Mouse (Mus musculus): Measurements from ENCODE around the gene Bspry. TPM values are rescaled to one million over a fixed set of nuclear protein-coding genes. Genes with fewer than 3 reads are reported as not detected.
"Not testable (repeated sequence)": the region's sequence is repeated elsewhere in the genome, so short reads cannot be mapped to it uniquely, and the experiment has no call there.

Gene Bspry
- total RNA-seq (2021): 1.1 and 1.3 TPM in 2 replicates
- long read RNA-seq, experiment 1, partial matches to known transcripts: 0 of 4 reads
- long read RNA-seq, experiment 1, other reads (novel, unspliced or antisense): 1 of 4 reads
- long read RNA-seq, experiment 2: 0 reads

DNA sequence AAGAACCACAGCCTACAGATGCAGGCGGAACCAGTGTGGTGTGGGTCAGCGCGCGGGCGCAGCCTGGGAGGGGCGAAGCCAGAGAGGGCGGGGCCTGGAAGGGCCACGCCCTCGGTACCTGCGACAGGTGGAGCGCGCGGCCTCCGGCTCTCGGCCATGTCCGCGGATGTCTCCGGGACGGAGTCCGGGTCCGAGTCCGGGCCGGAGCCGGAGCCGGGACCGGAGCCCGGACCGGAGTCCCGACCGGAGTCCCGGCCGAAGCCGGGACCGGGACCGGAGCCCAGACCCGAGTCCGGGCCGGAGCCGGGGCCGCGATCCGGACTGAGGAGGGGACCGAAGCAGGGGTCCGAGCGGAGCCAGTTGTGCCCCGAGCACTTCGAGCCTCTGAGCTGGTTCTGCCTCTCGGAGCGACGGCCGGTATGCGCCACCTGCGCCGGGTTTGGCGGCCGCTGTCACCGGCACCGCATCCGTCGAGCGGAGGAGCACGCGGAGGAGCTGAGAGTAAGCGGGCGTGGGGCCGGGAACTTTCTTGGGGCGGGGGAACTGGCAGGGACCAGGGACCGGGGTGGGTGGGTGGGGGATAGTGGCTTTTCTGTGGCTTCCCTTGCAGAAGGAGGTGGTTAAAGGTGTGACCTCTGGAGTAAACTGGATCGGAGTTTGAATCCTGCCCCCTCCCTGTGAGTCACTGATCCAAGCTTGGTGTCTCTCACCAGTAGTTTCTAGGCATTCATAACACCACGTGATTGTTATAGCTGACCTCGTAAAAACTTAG, at the start of gene Bspry:
Gene Bspry (plus strand): TSS at position 117 of the 772 bp plus-strand sequence.
- peak; percentile 55 for DNase-seq

DNA sequence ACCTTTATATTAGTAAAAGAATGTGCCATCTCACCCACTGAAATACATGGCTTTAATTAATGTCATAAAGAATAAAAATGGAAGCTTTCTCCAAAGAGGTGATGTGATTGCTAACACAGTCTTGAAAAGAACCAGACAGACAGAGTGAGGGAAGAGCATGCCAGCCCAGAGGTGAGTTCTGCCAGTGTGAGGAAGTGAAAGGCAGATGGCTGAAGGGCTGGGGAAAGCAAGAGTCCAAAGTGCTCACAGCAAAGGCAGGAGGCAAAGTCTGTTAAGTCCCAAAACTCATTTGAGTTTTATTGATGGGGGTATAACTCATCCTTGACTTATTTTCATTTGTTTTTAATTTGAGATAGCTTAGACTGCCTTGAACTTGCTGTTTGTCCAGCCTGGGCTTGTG, 49.2 kb upstream of the Bspry start:
- DNase-seq: no peak

DNA sequence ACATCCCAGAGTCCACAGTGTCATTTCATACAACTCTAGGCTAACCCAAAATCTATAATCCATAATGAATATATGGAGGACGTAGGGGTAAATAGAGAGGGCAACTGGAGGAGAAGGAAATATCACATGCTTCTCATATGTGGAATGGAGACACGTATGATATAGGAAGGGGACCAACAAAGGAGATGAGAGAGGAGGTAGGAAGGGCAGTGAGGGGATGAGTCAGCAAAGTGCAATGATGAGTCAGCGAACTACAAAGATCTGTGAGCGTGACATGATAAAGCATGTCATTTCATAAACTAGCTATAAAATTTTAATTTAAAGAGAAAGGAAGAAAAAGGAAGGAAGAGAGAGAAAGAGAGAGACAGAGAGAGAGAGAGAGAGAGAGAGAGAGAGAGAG, 48.3 kb upstream of the Bspry start:
- no peak for DNase-seq

DNA sequence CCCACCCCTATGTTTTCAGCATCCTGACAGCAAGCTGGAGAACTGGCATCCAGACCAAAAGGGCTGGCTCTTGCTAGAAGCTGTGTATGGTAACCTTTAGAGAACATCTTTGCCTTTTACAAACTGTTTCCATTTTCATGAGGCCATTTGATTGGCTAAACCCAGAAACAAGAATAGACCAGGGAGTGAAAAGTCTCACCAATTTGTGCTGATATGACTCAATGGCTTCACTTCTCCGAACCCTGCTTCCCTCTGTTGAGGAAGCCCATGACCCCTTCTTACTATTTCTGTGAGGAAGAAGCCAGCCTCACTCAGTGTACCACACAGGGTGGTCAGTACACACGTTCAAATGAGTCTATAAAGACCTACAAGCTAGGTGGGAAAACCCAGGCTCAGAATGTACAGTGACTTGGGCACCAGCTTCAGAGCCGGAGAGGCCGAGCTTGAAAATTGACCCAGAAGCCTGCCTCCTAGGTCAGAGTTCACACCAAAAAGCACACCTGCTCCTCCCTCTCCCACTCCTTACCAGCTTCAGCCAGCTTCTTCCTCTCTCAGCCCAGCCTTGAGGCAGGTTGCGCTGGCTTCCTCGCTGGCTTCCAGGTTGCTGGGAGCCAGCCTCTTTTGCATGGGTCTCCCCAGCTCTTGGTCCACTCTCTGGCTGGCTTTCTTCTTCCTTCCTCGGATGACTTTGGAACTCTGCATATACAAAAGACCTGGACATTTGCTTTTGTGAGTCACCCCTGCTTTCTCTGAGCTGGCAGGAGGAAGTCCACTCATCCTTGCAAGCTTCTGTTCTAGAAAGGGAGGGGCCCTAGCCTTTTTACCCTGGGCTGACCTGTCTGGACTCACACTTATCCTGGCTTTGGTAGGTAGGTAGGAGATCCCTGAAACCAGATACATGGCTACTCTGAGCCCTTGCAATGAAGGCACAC, 45.6 kb upstream of the Bspry start:
- DNase-seq: no peak

DNA sequence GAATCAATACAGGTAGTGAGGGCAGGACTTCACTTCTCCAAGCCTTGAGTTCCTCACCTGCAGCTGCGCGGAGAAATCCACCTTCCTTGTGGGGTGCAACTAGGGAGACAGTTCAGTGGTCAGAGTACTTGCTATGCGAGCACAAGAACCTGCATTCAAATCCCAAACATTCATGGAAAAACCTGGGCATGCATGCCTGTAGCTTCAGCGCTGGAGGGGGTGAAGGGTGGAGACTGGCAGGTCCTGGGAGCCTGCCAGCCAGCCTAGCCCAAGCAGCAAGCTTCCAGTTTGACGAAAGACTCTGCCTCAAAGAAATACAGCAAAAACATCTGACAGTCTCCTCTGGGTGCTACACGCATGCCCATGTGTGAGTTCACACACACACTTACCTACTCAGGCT, 44.8 kb upstream of the Bspry start, which contains the start of gene Rnf183:
Gene Rnf183 (minus strand): TSS at position 172 of the 400 bp plus-strand sequence.
- DNase-seq: no peak

DNA sequence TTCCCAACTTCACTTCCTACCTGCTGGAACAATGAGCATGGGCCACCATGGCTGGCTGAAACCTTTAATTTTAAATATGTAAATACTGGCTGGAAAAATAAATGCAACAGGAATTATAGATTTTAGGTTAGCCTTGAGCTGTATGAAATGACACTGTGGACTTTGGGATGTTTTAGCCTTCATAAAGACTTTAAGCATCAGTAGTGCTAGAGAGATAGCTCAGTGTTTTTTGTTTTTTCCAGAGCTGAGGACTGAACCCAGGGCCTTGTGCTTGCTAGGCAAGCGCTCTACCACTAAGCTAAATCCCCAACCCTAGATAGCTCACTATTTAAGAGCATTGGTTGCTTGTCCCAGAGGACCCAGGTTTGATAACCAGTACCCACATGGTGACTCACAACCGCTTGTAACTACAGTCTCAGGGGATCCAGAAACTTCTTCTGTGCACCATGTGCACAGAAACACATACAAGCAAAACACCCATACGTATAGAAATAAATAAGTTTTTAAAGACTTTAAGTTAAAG, 42.5 kb upstream of the Bspry start:
- DNase-seq: no peak

DNA sequence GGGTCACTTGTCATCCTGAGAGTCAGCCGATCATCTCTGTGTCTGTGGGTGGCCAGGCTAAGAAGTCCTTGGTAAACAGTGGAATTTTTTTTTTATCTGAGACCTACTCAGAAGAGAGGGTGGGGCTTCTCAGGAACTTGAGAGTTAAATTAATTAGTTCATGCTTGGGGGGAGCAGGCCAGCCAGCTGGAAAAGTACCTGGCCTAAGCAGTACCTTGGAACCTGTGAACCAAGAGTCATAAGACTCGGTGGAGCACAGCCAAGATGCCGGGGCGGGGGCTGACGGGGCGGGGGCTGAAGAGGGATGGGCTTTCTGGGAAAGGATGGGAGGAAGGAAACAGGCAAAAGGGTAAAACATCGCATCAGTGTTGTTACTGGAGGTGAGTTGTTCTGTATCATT, 42.0 kb upstream of the Bspry start:
- DNase-seq: no peak

DNA sequence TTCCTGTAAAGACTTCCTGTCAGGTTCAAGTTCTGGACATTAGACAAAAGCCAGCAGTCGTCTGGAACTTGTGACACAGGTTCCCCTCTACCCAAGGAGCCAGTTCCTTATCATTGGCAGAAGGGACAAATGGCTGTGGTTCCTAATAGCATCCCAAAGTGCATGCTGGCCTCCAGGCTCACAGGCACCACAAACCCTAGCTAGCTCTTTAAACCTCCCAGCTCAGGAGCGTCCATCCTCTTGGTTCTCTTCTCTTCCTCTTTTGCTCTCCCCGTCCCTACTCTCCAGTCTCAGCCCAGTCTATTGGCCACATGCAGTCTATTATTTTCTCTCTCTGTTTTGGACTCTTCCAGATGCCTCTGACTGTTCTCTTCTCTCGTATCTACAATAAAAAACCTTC, 40.1 kb upstream of the Bspry start:
- no peak for DNase-seq

DNA sequence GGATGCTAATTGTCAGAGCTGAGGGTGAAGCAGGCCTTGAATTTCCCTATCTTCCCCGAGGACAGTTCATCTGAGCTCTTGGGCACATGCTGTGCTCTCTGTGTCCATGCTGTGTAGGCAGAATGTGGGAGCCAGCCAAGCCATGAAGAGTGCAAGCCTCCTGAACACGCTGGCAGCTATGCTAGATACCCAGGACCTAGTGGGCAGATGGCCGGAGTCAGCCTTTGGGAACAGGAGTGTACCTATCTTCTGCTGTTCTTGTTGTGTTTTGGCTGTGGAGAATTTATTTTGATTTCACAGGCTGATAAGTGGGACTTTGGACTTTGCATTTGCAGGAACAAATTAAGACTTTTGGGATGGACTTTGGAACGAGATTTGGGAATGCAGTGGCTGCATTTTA, 39.3 kb upstream of the Bspry start:
- no peak for DNase-seq

DNA sequence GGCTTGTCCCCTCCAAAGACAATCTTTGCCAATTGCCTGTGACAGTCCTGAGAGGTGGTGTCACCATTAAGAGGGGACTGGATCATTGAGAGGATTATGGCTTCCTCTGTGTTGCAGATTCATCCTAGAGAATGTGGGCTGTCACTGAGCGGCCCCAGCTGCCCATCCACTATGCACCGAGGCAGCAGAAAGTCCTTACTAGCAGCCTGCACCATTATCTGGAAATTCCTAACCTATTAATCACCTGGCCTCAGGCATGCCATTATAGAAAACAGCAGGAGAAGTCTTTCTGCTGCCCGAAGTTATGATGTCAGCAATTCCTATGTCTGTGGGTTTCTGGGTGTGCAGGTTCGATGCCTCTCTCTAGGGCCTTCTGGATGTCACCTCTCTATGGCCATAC, 38.9 kb upstream of the Bspry start:
- no peak for DNase-seq

DNA sequence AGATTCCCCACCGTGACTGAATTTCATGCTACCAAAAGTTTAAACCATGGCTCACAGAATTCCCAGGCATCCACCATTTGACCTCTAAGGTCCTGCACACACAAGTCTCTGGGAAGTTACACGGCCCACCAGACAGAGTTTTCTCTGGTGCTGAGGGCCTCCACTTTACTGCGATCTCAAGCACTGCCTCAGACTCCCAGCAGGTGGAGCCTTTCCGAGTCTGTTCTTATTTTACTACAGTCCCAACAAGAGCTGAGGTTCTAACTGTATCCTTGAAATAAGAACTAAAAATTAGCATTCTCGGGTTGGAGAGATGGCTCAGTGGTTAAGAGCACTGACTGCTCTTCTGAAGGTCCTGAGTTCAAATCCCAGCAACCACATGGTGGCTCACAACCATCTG, 24.9 kb upstream of the Bspry start:
- DNase-seq: peak; percentile 61

DNA sequence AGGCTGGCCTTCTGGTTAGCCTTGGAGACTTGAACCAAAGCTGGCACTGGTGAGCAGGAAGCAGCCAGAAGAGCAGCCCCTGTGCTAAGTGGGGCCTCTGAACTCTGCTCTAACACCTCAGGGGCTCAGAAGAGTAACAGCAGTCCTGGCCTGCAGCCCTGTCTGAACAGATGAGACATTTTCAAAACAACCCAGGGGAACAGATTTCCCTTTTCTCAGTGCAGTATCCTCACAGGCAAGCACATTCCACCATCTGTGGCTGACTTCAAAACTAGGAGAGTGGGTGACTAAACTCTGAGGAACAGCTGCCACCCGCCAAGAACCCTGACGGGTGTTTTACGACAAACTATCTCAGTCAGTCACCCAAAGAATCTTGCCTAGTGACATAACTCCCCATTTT, 20.8 kb upstream of the Bspry start:
- no peak for DNase-seq

DNA sequence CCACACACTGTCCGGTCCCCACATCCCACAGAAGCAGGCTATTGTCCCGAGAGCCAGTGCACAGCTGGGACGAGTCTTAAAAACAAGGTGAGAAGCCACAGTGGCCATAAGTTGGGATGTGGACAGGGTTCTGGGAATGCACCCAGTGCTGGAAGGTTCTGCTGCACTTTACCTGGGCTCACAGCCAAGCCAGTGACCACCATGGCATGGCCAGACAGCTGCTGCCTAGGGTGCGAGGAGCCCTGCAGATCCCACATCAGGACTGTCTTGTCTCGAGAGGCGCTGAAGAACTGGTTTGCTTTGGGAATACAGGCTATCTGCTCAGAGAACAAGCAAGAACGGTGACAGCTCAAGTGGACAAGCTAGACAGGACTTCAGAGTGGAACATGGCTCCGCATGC, 19.5 kb upstream of the Bspry start:
- DNase-seq: no peak

DNA sequence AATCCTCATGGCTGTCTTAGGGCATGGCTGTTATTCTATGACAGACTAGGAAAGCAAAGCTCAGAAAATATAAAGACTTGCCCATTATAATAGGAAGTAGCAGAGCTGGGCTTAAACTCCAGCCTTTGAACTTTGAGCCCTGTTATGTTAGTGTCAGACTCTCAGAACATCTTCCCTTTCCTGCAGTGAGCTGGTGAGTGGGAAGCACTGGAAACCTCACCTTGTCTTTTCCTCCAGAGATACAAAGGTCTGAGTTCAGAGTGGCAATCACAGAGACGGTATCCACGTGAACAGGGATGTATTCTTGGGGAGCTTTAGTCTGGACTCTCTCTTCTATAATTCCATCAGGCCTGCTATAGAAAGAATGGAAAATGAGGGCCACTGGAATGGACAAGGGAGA, 16.7 kb upstream of the Bspry start:
- no peak for DNase-seq

DNA sequence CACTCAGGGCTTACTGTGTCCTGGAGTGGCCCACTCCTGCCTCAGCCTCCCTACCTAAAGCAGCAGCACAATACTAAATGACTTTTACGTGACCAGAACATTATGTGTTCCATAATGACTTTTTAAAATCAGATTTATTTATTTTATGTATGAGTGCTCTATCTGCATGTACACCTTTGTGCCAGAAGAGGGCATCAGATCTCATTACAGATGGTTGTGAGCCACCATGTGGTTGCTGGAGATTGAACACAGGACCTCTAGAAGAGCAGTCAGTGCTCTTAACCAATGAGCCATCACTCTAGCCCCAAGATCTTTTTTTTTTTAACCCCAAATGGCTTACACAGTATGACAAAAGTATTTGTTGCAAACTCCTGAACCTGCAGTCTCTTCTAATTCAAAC, 11.7 kb upstream of the Bspry start:
- no peak for DNase-seq

DNA sequence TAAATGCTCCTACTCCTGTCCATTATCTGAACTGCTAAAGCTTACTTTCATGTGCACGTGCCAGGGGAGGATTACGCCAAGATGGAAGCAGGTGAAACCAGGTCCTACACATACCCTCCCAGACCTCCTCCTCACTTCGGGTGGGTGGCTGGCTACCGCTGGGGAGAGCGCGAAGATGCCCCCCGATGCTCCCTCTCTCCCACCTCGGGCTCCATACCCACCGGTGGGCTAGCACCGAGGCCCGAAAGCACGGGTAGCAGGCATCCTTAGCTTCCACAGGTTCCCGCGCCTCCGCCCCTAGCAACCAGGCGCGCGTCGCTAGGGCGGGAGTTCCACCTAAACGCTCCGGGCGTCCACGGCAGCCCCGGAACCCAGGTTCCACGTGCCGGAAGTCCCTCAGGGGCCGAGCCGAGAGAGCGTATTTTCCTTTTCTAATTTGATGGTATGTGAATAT, 9.2 kb upstream of the Bspry start, which contains the start of gene Wdr31:
Gene Wdr31 (minus strand): TSS at position 299 of the 454 bp plus-strand sequence.
- peak; percentile 90 for DNase-seq

DNA sequence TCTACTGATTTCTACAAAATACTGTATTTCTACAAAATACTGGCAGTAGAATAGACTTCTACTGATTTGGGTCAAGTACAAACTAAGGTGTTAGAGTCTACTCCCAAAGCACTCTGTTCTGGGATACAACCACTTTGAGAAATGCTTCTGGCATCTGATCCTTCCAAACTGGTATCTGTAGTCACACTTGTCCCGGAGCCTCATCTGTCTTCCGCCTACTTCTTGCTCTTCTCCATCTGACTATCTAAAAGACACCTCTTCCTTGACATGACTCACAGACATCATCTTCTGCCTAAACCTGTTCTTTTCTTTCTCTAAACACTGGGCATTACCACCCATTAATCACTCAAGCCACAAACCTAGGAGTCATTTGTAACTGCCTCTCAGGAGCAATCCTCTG, 7.8 kb upstream of the Bspry start:
- DNase-seq: no peak

DNA sequence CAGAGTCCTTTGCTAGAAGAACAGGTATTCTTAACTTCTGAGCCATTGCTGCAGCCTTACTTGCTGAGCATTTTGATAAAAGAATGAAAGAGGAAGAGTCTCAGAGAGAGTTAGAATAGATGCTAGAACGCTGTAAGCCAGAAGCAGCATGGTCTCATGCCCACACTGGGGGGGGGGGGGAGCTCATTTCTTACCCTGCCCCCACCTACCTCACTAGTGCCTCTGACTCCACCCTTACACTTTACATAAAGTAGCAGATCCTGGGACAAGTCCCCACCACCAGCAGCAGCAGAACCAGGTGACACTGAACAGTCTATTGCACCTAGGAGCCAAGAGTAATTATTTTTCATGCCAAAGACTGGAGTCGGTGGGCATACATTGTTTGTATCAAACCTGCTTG, 4.7 kb upstream of the Bspry start:
- DNase-seq: no peak

DNA sequence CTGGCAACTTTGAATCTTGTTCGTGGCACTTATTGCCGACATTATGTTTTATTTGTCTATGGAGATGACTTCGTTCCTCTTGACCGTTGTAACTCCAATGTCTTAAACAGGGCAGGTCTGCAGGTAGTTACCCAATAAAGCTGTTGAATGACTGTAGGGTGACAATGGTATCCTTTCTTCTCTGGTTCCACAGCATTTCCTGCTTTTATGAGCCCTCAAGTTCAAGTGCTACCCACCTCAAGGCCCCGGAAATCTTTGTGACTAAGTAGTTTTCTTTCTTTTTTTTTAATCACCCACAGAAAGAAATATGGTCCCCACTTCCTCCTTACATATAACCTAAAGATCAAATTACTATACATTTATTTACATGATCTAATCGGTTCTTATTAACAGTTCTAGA, 4.1 kb upstream of the Bspry start:
- DNase-seq: no peak

DNA sequence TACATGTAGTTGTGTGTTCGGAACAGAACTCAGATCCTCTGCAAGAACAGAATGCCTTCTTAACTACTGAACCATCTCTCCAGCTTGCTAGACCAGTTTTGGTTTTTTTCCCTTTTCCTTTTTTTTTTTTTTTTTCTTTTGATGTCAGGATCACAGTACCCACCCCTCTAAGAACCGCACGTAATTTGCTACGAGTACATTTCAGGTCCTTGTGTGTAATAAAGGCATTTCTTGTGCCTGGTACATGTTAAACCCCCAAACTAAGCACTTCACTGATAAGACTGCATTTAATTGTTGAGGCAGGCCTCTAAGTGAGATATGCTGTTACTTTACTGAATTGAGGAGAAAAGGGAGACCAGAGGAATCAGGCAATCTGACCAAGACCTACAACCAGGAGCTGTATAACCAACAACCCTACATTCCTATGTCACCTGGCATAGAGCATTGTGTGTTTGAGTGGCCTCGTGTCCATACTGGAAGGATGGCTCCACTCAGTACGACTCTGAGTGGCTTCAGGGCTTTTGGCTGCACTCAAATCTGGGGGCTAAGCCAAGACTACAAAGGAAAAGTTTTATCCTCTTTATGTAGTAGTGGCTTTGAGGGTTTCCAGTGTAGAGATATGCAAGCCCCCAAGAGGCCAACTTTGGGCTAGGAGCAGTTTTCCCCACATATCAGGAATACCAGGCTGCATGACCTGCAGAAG, 2.2 kb upstream of the Bspry start:
- DNase-seq: no peak

DNA sequence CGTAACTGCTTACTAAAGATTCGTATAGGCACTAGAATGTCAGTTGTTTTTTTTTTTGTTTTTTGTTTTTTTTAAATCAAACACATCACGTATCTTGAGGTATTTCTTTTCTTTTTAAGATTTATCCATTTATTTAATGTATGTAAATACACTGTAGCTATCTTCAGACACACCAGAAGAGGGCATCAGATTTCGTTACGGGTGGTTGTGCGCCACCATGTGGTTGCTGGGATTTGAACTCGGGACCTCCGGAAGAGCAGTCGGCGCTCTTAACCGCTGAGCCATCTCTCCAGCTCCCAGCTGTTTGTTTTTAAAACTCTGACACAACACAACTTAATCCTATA, 288 bp upstream of the Bspry start:
- DNase-seq: not testable (repeated sequence)

All from adrenal gland, postnatal 14 days (tissue).